Mouse (Mus musculus) left cerebral cortex, adult 2 months (tissue): Measurements from ENCODE around the gene Ang. TPM values are rescaled to one million over a fixed set of nuclear protein-coding genes. Genes with fewer than 3 reads are reported as not detected.

Experiments used
- DNase-seq, 2 experiments: peaks; one replicate each; pipeline ENCODE4 v3.0.0; 2021 to 2022; ENCODE audit warnings: low spot score in 2 of 2, mixed read lengths in 1 of 2; ENCODE audit errors: extremely low spot score in 1 of 2
- H3K27ac ChIP-seq: fragments of 200-600 bp; 2 replicates; pipeline ENCODE4 v1.8.1; 2022
- H3K4me3 ChIP-seq: fragments of 200-600 bp; 2 replicates; pipeline ENCODE4 v1.8.1; 2022
- CTCF ChIP-seq: fragments of 200-600 bp; IDR thresholded peaks from 2 replicates; pipeline ENCODE4 v1.8.1; 2022; ENCODE audit warnings: antibody characterized with exemption, mild to moderate bottlenecking, moderate library complexity
- intact Hi-C: fragments of 180-260 bp; cut with DNase I; formaldehyde crosslinking; loops from one replicate; pipeline ENCODE4 v1.15.1; 2025
- total RNA-seq, 2 experiments: library from RNA; stranded (reverse); gene quantifications; 2 replicates each; pipeline ENCODE4 v1.2.3; 2021

The Ang gene
- total RNA-seq, 2 experiments from 2014 or later = 3.0 to 3.9 TPM

GRCm38 (mm10) chr14:51104366-51104765 is 13.4 kb downstream of the Ang start:
- Histone ChIP-seq H3K27ac (no peak overlapping the region), H3K4me3 (no peak overlapping the region)
- intact Hi-C loops = loop anchor here (5.0 kb wide), 2 partner anchors 68 to 243 kb away; no protein-coding TSS in a partner anchor
- no peak for DNase-seq
- no peak for TF ChIP-seq CTCF

- intact Hi-C loops = no loop called here
- TF ChIP-seq CTCF = no peak
- no peak for DNase-seq
- Histone ChIP-seq H3K27ac (no peak overlapping the region), H3K4me3 (no peak overlapping the region)
Measured at GRCm38 (mm10) chr14:51106449-51106967, 15.6 kb downstream of the Ang start.

DNA sequence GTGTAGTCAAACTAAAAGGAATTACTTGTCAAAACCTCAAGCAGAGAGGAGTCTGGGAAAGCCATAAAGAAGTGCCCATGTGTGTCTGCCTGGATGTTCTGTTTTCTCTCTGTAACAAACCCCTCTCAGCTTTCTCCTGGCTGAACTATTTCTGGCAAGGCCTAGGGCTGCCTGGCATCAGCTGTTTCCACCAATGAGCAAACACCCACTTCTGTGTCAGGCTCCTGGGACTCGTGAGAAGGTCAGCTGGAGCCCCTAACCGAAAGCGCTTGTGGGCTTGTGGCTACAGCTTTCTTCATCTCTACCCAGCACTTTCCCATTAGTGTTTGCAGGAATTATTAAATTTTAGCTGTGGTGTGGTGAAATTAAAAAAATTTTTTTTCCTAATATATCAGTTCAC is 21.0 kb downstream of the Ang start:
- DNase-seq = no peak
- TF ChIP-seq CTCF = no peak
- intact Hi-C loops = no loop called here
- Histone ChIP-seq H3K27ac (no peak overlapping the region), H3K4me3 (no peak overlapping the region)

DNA sequence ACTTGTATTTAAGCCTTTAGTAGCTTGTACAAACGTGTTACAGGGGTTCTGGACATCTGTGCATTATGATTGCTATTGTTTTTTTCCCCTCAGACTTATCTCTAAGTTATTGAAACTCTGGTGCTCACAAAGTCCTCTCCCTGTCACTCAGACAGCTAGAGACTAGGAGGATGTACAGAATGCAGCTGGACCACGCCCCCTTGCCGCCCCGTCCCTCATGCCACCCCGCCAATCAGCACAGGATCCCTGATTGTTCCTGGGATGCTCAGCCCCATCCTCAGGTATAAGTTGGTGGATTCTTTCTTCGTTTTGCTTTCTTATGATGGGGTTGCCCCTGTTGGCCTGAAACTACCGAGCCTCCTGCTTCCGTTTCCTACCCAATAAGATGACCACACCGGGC is 22.5 kb downstream of the Ang start:
- Histone ChIP-seq H3K27ac (no peak overlapping the region), H3K4me3 (no peak overlapping the region)
- TF ChIP-seq CTCF = no peak
- intact Hi-C loops = no loop called here
- no peak for DNase-seq

GRCm38 (mm10) chr14:51113916-51114560 is 23.1 kb downstream of the Ang start, which contains the start of gene Eddm3b:
Eddm3b (plus strand) TSS chr14:51114426.
- Histone ChIP-seq H3K4me3 (no peak within 1 kb of the TSS), H3K27ac (no peak within 1 kb of the TSS)
- no peak for TF ChIP-seq CTCF
- intact Hi-C loops = no loop called here
- no peak for DNase-seq

DNA sequence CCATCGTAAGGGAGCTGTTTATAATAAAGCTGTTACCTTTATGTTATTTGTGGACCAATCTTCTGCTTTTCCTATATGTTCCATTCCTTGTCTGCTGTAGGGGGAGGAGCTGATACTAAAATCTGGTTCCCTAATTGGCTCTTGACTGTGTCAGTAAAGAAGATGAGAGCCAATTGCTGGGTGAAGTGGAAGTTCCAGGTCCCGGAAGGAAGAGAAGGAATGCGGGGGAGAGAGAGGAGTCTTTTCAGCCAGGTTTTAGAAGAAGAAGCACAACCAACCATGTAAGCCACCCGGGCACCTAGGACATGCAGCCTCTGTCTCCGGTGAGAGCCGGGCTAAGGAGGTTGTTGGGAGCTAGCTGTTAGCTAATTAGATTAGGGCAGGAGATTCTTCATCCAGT is 34.7 kb downstream of the Ang start:
- intact Hi-C loops = no loop called here
- no peak for TF ChIP-seq CTCF

GRCm38 (mm10) chr14:51127648-51128258 is 36.8 kb downstream of the Ang start:
- H3K27ac ChIP-seq = no peak overlapping the region
- TF ChIP-seq CTCF = no peak
- intact Hi-C loops = no loop called here
- H3K4me3 ChIP-seq = no peak overlapping the region
- DNase-seq = no peak

More for the DNA sequence above, 34.7 kb downstream of the Ang start:
- DNase-seq = no peak
- H3K4me3 ChIP-seq = no peak overlapping the region
- H3K27ac ChIP-seq = no peak overlapping the region

DNA sequence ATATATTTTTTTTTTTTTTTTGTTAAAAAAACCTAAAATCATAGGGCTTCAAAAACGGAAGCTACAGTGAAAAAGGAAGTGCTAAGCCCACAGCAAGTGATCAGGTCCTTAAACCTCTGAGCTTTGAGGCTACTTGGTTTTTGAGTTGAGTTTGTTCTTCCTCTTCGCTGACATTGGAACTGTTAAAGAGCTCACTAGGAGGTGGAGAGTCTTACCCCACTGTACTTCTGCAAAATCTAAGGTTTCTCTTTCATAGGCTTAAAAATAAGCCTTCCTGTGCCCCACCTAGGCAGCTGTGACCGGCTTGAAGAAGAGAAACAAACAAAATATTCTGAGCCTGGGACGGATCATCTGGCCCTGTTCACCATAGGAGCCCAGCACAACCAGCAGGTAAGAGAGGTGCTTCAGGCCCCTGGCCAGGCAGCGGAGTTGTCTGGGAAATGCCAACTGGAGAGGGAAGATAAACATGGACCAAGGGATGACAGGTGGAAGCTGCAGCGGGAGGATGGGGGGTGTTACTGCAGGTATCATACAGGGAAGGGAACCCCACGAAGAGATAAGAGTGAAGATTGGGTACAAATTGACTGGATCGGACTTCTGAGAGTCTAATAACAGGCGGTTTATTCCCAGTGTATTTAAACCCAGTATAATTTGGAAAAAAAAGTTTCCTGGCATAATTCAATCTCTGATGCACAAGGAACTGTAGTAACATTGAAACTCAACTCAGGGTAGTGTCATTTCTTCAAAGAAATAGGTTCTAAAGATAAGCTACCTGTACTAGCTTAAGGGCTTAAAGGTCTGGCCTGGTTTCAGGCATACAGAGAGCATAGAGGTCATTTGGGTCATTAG is 38.0 kb downstream of the Ang start:
- intact Hi-C loops = no loop called here
- no peak overlapping the region for H3K4me3 ChIP-seq
- no peak for DNase-seq
- no peak overlapping the region for H3K27ac ChIP-seq
- TF ChIP-seq CTCF = no peak

DNA sequence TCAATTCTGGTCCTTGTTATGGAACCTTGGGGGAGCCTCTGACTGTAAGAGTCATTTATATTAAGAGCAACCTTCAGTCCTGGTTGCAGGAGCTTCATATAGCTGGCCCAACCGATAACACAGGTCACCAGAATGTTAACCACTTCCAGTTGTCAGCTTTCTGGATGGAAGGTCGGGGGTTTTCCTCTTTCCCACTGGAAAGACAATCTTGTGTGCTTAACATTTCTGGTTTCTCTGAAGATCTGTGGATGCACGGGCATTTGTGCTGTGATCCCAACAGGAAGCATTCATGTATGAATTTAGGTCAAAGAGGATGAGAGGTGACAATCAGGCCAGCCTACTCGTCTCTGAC is 38.6 kb downstream of the Ang start:
- intact Hi-C loops = no loop called here
- TF ChIP-seq CTCF = no peak
- Histone ChIP-seq H3K4me3 (no peak overlapping the region), H3K27ac (no peak overlapping the region)
- DNase-seq = no peak

GRCm38 (mm10) chr14:51130315-51130940 is 39.5 kb downstream of the Ang start:
- TF ChIP-seq CTCF = no peak

DNA sequence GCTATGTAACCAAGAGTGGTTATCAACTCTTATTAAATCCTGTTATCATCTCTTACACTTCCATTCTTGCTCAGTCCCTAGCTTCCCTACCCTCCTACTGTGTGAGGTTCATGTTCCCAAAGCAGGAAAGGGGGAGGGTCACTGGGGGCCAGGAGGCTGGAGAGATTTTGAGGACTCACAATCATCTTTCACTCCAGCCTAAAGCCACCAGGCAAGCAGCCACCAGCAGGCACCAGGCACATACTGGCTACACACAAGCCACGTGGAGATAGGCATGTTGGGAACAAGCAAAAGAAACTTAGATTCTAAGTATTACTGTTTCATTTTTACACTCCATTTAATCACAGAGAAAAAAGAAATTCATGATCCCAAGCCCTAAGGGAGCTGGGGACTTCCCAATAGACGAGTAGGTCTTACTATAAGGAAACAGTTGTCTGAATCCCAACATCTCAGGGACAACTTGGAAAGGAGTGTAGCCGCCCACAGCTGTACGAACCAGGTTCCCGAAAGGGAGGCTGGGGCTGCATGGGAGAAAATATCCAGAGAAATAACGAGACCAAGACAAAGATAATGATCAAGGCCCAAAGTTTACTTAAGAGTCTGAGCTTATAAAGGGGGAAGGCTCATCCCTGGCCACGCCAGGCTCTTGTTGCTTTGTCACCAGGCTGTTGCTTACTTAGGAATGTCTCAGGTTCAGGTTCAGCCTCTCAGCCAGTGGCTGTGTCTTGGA is 40.3 kb downstream of the Ang start:
- DNase-seq = no peak
- Histone ChIP-seq H3K27ac (no peak overlapping the region), H3K4me3 (no peak overlapping the region)
- intact Hi-C loops = no loop called here
- TF ChIP-seq CTCF = no peak

More at GRCm38 (mm10) chr14:51130315-51130940, 39.5 kb downstream of the Ang start:
- DNase-seq = no peak
- Histone ChIP-seq H3K4me3 (no peak overlapping the region), H3K27ac (no peak overlapping the region)
- intact Hi-C loops = no loop called here
